Mouse (Mus musculus) liver, embryonic 14.5 days (tissue): ENCODE measurements at regions not wholly inside any gene's neighbourhood (a gene's known extent, or its start where the extent isn't known, plus 50 kb on each side); places are given as distances from the start of the nearest gene placed in this dataset.

Experiments
- CTCF ChIP-seq: IDR thresholded peaks from 2 replicates; pipeline ENCODE4 v1.5.1; 2016; ENCODE audit warnings: antibody characterized with exemption, low read depth, control low read depth
- EP300 ChIP-seq: IDR thresholded peaks from 2 replicates; pipeline ENCODE4 v1.6.1; 2016; ENCODE audit warnings: antibody characterized with exemption, low read depth

DNA sequence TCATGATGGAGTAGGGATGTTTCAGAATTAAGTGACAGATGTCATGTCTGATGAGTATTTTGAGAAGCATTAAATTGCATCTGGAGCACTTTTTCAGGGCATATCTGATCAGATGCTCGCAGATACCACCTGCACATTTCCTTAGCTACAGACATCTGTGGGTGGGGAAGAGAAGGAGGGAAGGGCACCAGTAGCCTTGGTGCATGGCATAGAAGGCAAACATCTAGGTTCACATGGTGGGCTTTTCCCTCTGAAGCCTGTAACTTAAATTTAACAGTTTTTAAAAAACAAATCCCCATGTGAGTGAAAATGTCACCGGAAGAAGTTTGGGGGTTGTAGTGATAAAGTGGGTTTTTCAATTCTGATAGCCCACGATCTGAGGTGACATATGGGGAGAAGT lies 267.1 kb upstream of the Ptger4 start:
- TF ChIP-seq CTCF = no peak
- no peak for TF ChIP-seq EP300
